8 mouse cellular contexts compared by ENCODE assay signal in genomic region chr14:54924641-54925348, GRCm38 (mm10). TPM values are rescaled to one million over a fixed set of nuclear protein-coding genes. Genes with fewer than 3 reads are reported as not detected.
DNase-seq lines count a peak whose midpoint lies in the region; ATAC-seq lines count a peak whose summit lies in the region.

No protein-coding gene starts in this region.

- peaks cover 11% of the 10 kb centered on the region for H3K36me3 ChIP-seq in embryonic facial prominence, embryonic 11.5 days (replicated peaks; ENCODE audit: control insufficient read depth, insufficient read depth, low read depth, low read length)
- peaks cover 5% of the 10 kb centered on the region for H3K36me3 ChIP-seq in heart, embryonic 11.5 days (ENCODE audit: control insufficient read depth, insufficient read depth, low read length)
- H3K36me3 ChIP-seq in limb, embryonic 13.5 days, result peaks cover 30% of the 10 kb centered on the region
- H3K36me3 ChIP-seq in midbrain, embryonic 15.5 days (replicated peaks), result no peaks in the 10 kb centered on the region; the same call in 1 of the 2 replicates

- peak; percentile 86 for DNase-seq in MN1 (ENCODE audit: low spot score)
- DNase-seq in embryonic facial prominence, embryonic 11.5 days (ENCODE audit: low spot score), result peak; percentile 77
- no peak for DNase-seq in thymus, postnatal 4 days
- DNase-seq in cerebellum, adult 11 months, result no peak

- peak overlapping the region; percentile 49 for H3K4me3 ChIP-seq in embryonic facial prominence, embryonic 11.5 days (ENCODE audit: low read depth, low read length)
- H3K4me3 ChIP-seq in heart, embryonic 11.5 days (ENCODE audit: low read depth, low read length), result peak overlapping the region; percentile 43
- H3K4me3 ChIP-seq in limb, embryonic 13.5 days, result peak overlapping the region; percentile 67
- peak overlapping the region; percentile 51 for H3K4me3 ChIP-seq in midbrain, embryonic 15.5 days

- peak overlapping the region; percentile 98 for H3K9ac ChIP-seq in embryonic facial prominence, embryonic 11.5 days (replicated peaks; ENCODE audit: low read length)
- H3K9ac ChIP-seq in heart, embryonic 11.5 days (ENCODE audit: low read depth, low read length), result peak overlapping the region; percentile 66
- H3K9ac ChIP-seq in limb, embryonic 13.5 days, result peak overlapping the region; percentile 97
- H3K9ac ChIP-seq in midbrain, embryonic 15.5 days, result no peak overlapping the region

- peak overlapping the region; percentile 99 for H3K27ac ChIP-seq in embryonic facial prominence, embryonic 11.5 days (replicated peaks; ENCODE audit: low read depth, low read length)
- peak overlapping the region; percentile 64 for H3K27ac ChIP-seq in heart, embryonic 11.5 days (ENCODE audit: low read depth, low read length)
- peak overlapping the region; percentile 100 for H3K27ac ChIP-seq in limb, embryonic 13.5 days
- H3K27ac ChIP-seq in midbrain, embryonic 15.5 days, result peak overlapping the region; percentile 85

- peaks cover 11% of the 10 kb centered on the region for H3K4me1 ChIP-seq in embryonic facial prominence, embryonic 11.5 days (ENCODE audit: control insufficient read depth, insufficient read depth, low read length)
- H3K4me1 ChIP-seq in heart, embryonic 11.5 days (ENCODE audit: control insufficient read depth, insufficient read depth, low read length), result peaks cover 24% of the 10 kb centered on the region
- H3K4me1 ChIP-seq in limb, embryonic 13.5 days, result peaks cover 39% of the 10 kb centered on the region
- peaks cover 36% of the 10 kb centered on the region for H3K4me1 ChIP-seq in midbrain, embryonic 15.5 days

- 11% methylated on average over 7 of the region's 7 CpGs for WGBS in embryonic facial prominence, embryonic 11.5 days
- 14% methylated on average over 7 of the region's 7 CpGs for WGBS in heart, embryonic 11.5 days (ENCODE audit: insufficient replicate concordance)
- 10% methylated on average over 7 of the region's 7 CpGs for WGBS in limb, embryonic 13.5 days
- WGBS in midbrain, embryonic 15.5 days, result 16% methylated on average over 7 of the region's 7 CpGs

- H3K9me3 ChIP-seq in embryonic facial prominence, embryonic 11.5 days (replicated peaks; ENCODE audit: control insufficient read depth, low read length), result peaks cover 10% of the 10 kb centered on the region
- peaks cover 8% of the 10 kb centered on the region for H3K9me3 ChIP-seq in heart, embryonic 11.5 days (replicated peaks; ENCODE audit: control insufficient read depth, low read length)
- peaks cover 22% of the 10 kb centered on the region for H3K9me3 ChIP-seq in limb, embryonic 13.5 days
- H3K9me3 ChIP-seq in midbrain, embryonic 15.5 days, result no peaks in the 10 kb centered on the region

- peak overlapping the region; percentile 97 for H3K4me2 ChIP-seq in embryonic facial prominence, embryonic 11.5 days (ENCODE audit: low read depth, low read length)
- peak overlapping the region; percentile 94 for H3K4me2 ChIP-seq in heart, embryonic 11.5 days
- peak overlapping the region; percentile 88 for H3K4me2 ChIP-seq in limb, embryonic 13.5 days (replicated peaks)
- H3K4me2 ChIP-seq in midbrain, embryonic 15.5 days, result peak overlapping the region; percentile 85

- ATAC-seq in embryonic facial prominence, embryonic 11.5 days (replicated peaks; ENCODE audit: insufficient number of reproducible peaks, low FRiP score, low TSS enrichment, low read depth), result peak; percentile 65
- peak; percentile 75; the same call in 1 of the 2 replicates for ATAC-seq in heart, embryonic 11.5 days (replicated peaks; ENCODE audit: insufficient number of reproducible peaks, low FRiP score, low TSS enrichment)
- ATAC-seq in limb, embryonic 13.5 days (ENCODE audit: low FRiP score, low read depth), result peak; percentile 57
- ATAC-seq in midbrain, embryonic 15.5 days (replicated peaks), result peak; percentile 48
- no peak for ATAC-seq in granulocyte monocyte progenitor cell, adult 5-6 weeks (replicated peaks; ENCODE audit: poor library complexity, severe bottlenecking)

- H3K27me3 ChIP-seq in embryonic facial prominence, embryonic 11.5 days (ENCODE audit: control insufficient read depth, insufficient read depth, low read length), result no peaks in the 10 kb centered on the region
- H3K27me3 ChIP-seq in heart, embryonic 11.5 days (ENCODE audit: control insufficient read depth, insufficient read depth, low read length), result peaks cover 23% of the 10 kb centered on the region
- no peaks in the 10 kb centered on the region for H3K27me3 ChIP-seq in limb, embryonic 13.5 days
- H3K27me3 ChIP-seq in midbrain, embryonic 15.5 days (replicated peaks), result no peaks in the 10 kb centered on the region

RNA-seq across cellular contexts. Expression of gene Efs, which starts 1.1 kb away (rescaled TPM):
- polyA plus RNA-seq in embryonic facial prominence, embryonic 11.5 days (2014; fragmentation: Nextera tagmentation; extraction: Ambion mirVana), result 29.0 and 29.9 TPM in 2 replicates
- polyA plus RNA-seq in heart, embryonic 11.5 days (2014; fragmentation: Nextera tagmentation; extraction: Ambion mirVana), result 11.0 and 12.7 TPM in 2 replicates
- 46.7 and 50.4 TPM in 2 replicates for polyA plus RNA-seq in limb, embryonic 13.5 days (2015; fragmentation: Nextera tagmentation; extraction: Ambion mirVana)
- 15.0 and 16.9 TPM in 2 replicates for polyA plus RNA-seq in midbrain, embryonic 15.5 days (2015; fragmentation: Nextera tagmentation; extraction: Ambion mirVana)
- not detected in 2 replicates for total RNA-seq in granulocyte monocyte progenitor cell, adult 5-6 weeks (2014; fragmentation: Nextera tagmentation)
- total RNA-seq in granulocyte monocyte progenitor cell, adult 5-6 weeks (2017), result not detected in 2 replicates

RNA-seq across cellular contexts. Expression of gene Il25, which starts 7.7 kb away (rescaled TPM):
- polyA plus RNA-seq in embryonic facial prominence, embryonic 11.5 days (2014; fragmentation: Nextera tagmentation; extraction: Ambion mirVana), result not detected in 2 replicates
- not detected in 2 replicates for polyA plus RNA-seq in heart, embryonic 11.5 days (2014; fragmentation: Nextera tagmentation; extraction: Ambion mirVana)
- 0.24 and 0.27 TPM in 2 replicates for polyA plus RNA-seq in limb, embryonic 13.5 days (2015; fragmentation: Nextera tagmentation; extraction: Ambion mirVana)
- polyA plus RNA-seq in midbrain, embryonic 15.5 days (2015; fragmentation: Nextera tagmentation; extraction: Ambion mirVana), result 0.48 TPM in 1 of 2 replicates, not detected in the other
- not detected in 2 replicates for total RNA-seq in granulocyte monocyte progenitor cell, adult 5-6 weeks (2014; fragmentation: Nextera tagmentation)
- not detected in 2 replicates for total RNA-seq in granulocyte monocyte progenitor cell, adult 5-6 weeks (2017)

RNA-seq across cellular contexts. Expression of gene Cmtm5, which starts 11.3 kb away (rescaled TPM):
- polyA plus RNA-seq in embryonic facial prominence, embryonic 11.5 days (2014; fragmentation: Nextera tagmentation; extraction: Ambion mirVana), result 2.0 and 2.8 TPM in 2 replicates
- polyA plus RNA-seq in heart, embryonic 11.5 days (2014; fragmentation: Nextera tagmentation; extraction: Ambion mirVana), result 0.49 and 0.90 TPM in 2 replicates
- 16.1 and 17.6 TPM in 2 replicates for polyA plus RNA-seq in limb, embryonic 13.5 days (2015; fragmentation: Nextera tagmentation; extraction: Ambion mirVana)
- polyA plus RNA-seq in midbrain, embryonic 15.5 days (2015; fragmentation: Nextera tagmentation; extraction: Ambion mirVana), result 6.5 and 7.2 TPM in 2 replicates
- total RNA-seq in granulocyte monocyte progenitor cell, adult 5-6 weeks (2014; fragmentation: Nextera tagmentation), result not detected in 2 replicates
- not detected in 2 replicates for total RNA-seq in granulocyte monocyte progenitor cell, adult 5-6 weeks (2017)

RNA-seq across cellular contexts. Expression of gene Slc22a17, which starts 11.9 kb away (rescaled TPM):
- 36.6 and 38.2 TPM in 2 replicates for polyA plus RNA-seq in embryonic facial prominence, embryonic 11.5 days (2014; fragmentation: Nextera tagmentation; extraction: Ambion mirVana)
- 26.0 and 28.7 TPM in 2 replicates for polyA plus RNA-seq in heart, embryonic 11.5 days (2014; fragmentation: Nextera tagmentation; extraction: Ambion mirVana)
- polyA plus RNA-seq in limb, embryonic 13.5 days (2015; fragmentation: Nextera tagmentation; extraction: Ambion mirVana), result 79.1 and 86.2 TPM in 2 replicates
- polyA plus RNA-seq in midbrain, embryonic 15.5 days (2015; fragmentation: Nextera tagmentation; extraction: Ambion mirVana), result 229 and 248 TPM in 2 replicates
- 1.4 and 2.8 TPM in 2 replicates for total RNA-seq in granulocyte monocyte progenitor cell, adult 5-6 weeks (2014; fragmentation: Nextera tagmentation)
- 0.52 and 0.77 TPM in 2 replicates for total RNA-seq in granulocyte monocyte progenitor cell, adult 5-6 weeks (2017)

RNA-seq across cellular contexts. Expression of gene Pabpn1, which starts 32.5 kb away (rescaled TPM):
- polyA plus RNA-seq in embryonic facial prominence, embryonic 11.5 days (2014; fragmentation: Nextera tagmentation; extraction: Ambion mirVana), result 149 and 167 TPM in 2 replicates
- 89.5 and 99.0 TPM in 2 replicates for polyA plus RNA-seq in heart, embryonic 11.5 days (2014; fragmentation: Nextera tagmentation; extraction: Ambion mirVana)
- polyA plus RNA-seq in limb, embryonic 13.5 days (2015; fragmentation: Nextera tagmentation; extraction: Ambion mirVana), result 139 TPM in 2 replicates
- polyA plus RNA-seq in midbrain, embryonic 15.5 days (2015; fragmentation: Nextera tagmentation; extraction: Ambion mirVana), result 183 and 192 TPM in 2 replicates
- 181 and 215 TPM in 2 replicates for total RNA-seq in granulocyte monocyte progenitor cell, adult 5-6 weeks (2014; fragmentation: Nextera tagmentation)
- 286 and 319 TPM in 2 replicates for total RNA-seq in granulocyte monocyte progenitor cell, adult 5-6 weeks (2017)

Comparison
In these comparisons a context has a peak if more than half of its experiments do, and no peak if none do; other contexts are left out.
1. DNase-seq: peak in MN1 (single experiment) and embryonic facial prominence, embryonic 11.5 days (single experiment); none in thymus, postnatal 4 days (single experiment) and cerebellum, adult 11 months (single experiment).
2. Peak in every context shown above with its lines, with median percentiles within 50 percentile points of each other: H3K27ac ChIP-seq, H3K4me2 ChIP-seq and H3K4me3 ChIP-seq.